Comparison of ENCODE assay signal across 12 mouse cellular contexts in genomic region chr13:56226175-56226954, GRCm38 (mm10). TPM values are rescaled to one million over a fixed set of nuclear protein-coding genes. Genes with fewer than 3 reads are reported as not detected.
DNase-seq lines count a peak whose midpoint lies in the region; ATAC-seq and TF ChIP-seq lines count a peak whose summit lies in the region.
"Had no signal": no experiment of that assay in that cellular context is flagged by ENCODE, and none has a peak within 500 bp of the region (broad histone marks: within the 10 kb centered on the region; RNA-seq: fewer than 3 reads in every experiment).

No protein-coding gene starts in this region.

- no peak overlapping the region for H3K4me3 ChIP-seq in forebrain, embryonic 14.5 days (ENCODE audit: low read depth, low read length)
- no peak overlapping the region for H3K4me3 ChIP-seq in forebrain, embryonic 15.5 days
- H3K4me3 ChIP-seq in gastrocnemius, adult 2 months, result no peak overlapping the region
- H3K4me3 ChIP-seq: embryonic facial prominence, embryonic 12.5 days; limb, embryonic 15.5 days had no signal

- WGBS in forebrain, embryonic 14.5 days, result 10% methylated on average over 10 of the region's 10 CpGs
- WGBS in forebrain, embryonic 15.5 days, result 14% methylated on average over 10 of the region's 10 CpGs

- H3K27ac ChIP-seq in forebrain, embryonic 14.5 days (ENCODE audit: low read depth, low read length), result peak overlapping the region; percentile 30; the same call in 1 of the 2 replicates
- no peak overlapping the region for H3K27ac ChIP-seq in forebrain, embryonic 15.5 days (replicated peaks)
- H3K27ac ChIP-seq in gastrocnemius, adult 2 months, result no peak overlapping the region
- H3K27ac ChIP-seq: embryonic facial prominence, embryonic 12.5 days; limb, embryonic 15.5 days had no signal

- no peak for ATAC-seq in forebrain, embryonic 14.5 days
- no peak for ATAC-seq in forebrain, embryonic 15.5 days (replicated peaks)

- intact Hi-C loops in left cerebral cortex, postnatal 14 days (cut with DNase I), result no loop called here
- intact Hi-C loops in gastrocnemius, adult 2 months (cut with DNase I), result no loop called here

- H3K36me3 ChIP-seq in forebrain, embryonic 14.5 days (ENCODE audit: control insufficient read depth, insufficient read depth, low read length), result no peaks in the 10 kb centered on the region
- H3K36me3 ChIP-seq in forebrain, embryonic 15.5 days, result no peaks in the 10 kb centered on the region
- H3K36me3 ChIP-seq: embryonic facial prominence, embryonic 12.5 days; limb, embryonic 15.5 days had no signal

- no peaks in the 10 kb centered on the region for H3K9me3 ChIP-seq in forebrain, embryonic 14.5 days (replicated peaks; ENCODE audit: control insufficient read depth, low read length)
- no peaks in the 10 kb centered on the region for H3K9me3 ChIP-seq in forebrain, embryonic 15.5 days
- H3K9me3 ChIP-seq: embryonic facial prominence, embryonic 12.5 days; limb, embryonic 15.5 days had no signal

- H3K9ac ChIP-seq in forebrain, embryonic 14.5 days (ENCODE audit: low read length), result no peak overlapping the region
- H3K9ac ChIP-seq in forebrain, embryonic 15.5 days (replicated peaks), result no peak overlapping the region
- H3K9ac ChIP-seq: embryonic facial prominence, embryonic 12.5 days; limb, embryonic 15.5 days had no signal

- TF ChIP-seq CTCF in gastrocnemius, adult 2 months (IDR thresholded peaks at IDR 0.05), result no peak

- peaks cover 12% of the 10 kb centered on the region for H3K27me3 ChIP-seq in forebrain, embryonic 14.5 days (replicated peaks; ENCODE audit: control insufficient read depth, insufficient read depth, low read length)
- H3K27me3 ChIP-seq in forebrain, embryonic 15.5 days, result peaks cover 11% of the 10 kb centered on the region; the same call in 1 of the 2 replicates

- H3K4me1 ChIP-seq in forebrain, embryonic 14.5 days (ENCODE audit: control insufficient read depth, insufficient read depth, low read length), result peaks cover 34% of the 10 kb centered on the region
- H3K4me1 ChIP-seq in forebrain, embryonic 15.5 days, result peaks cover 36% of the 10 kb centered on the region

- no peak overlapping the region for H3K4me2 ChIP-seq in forebrain, embryonic 14.5 days (ENCODE audit: low read length)
- no peak overlapping the region for H3K4me2 ChIP-seq in forebrain, embryonic 15.5 days (replicated peaks)
- H3K4me2 ChIP-seq: embryonic facial prominence, embryonic 12.5 days; limb, embryonic 15.5 days had no signal

- DNase-seq in forebrain, embryonic 14.5 days (ENCODE audit: low spot score), result peak; percentile 76
- peak; percentile 18 to 26 for DNase-seq in cerebellum, adult 18-20 months
- peak; percentile 59 to 71 for DNase-seq in frontal cortex, adult 2 months (ENCODE audit: extremely low spot score in 1 of 2, low spot score in 1 of 2)
- DNase-seq in left cerebral cortex, postnatal 14 days (ENCODE audit: low spot score in 2 of 2), result peak; percentile 68 to 69
- no peak for DNase-seq in thymus, adult 18-20 months
- no peak for DNase-seq in heart, adult 18-20 months
- DNase-seq in gastrocnemius, adult 2 months, result no peak
- DNase-seq: heart, postnatal 14 days had no signal

RNA-seq across cellular contexts. Expression of gene Neurog1, which starts 25.6 kb away (rescaled TPM):
- polyA plus RNA-seq in forebrain, embryonic 14.5 days (2014; fragmentation: Nextera tagmentation; extraction: Ambion mirVana), result 3.4 and 4.3 TPM in 2 replicates
- 3.1 and 6.7 TPM in 2 replicates for polyA plus RNA-seq in forebrain, embryonic 15.5 days (2015; fragmentation: Nextera tagmentation; extraction: Ambion mirVana)
- 0.13 and 0.24 TPM in 2 replicates for polyA plus RNA-seq in frontal cortex, adult 2 months (2012; rRNA removed)
- total RNA-seq in left cerebral cortex, postnatal 14 days (2021), result not detected
- total RNA-seq in heart, adult 18-20 months (2021), result not detected
- total RNA-seq in gastrocnemius, adult 2 months (2021), result not detected
- total RNA-seq: heart, postnatal 14 days had no signal
- polyA plus RNA-seq: limb, embryonic 15.5 days; stomach, embryonic 14.5 days had no signal

RNA-seq across cellular contexts. Expression of gene Tifab, which starts 47.7 kb away (rescaled TPM):
- 0.42 and 0.58 TPM in 2 replicates for polyA plus RNA-seq in forebrain, embryonic 14.5 days (2014; fragmentation: Nextera tagmentation; extraction: Ambion mirVana)
- 0.87 and 1.0 TPM in 2 replicates for polyA plus RNA-seq in forebrain, embryonic 15.5 days (2015; fragmentation: Nextera tagmentation; extraction: Ambion mirVana)
- 2.1 and 2.2 TPM in 2 replicates for polyA plus RNA-seq in frontal cortex, adult 2 months (2012; rRNA removed)
- 1 to 10 TPM; 1.5 to 1.8 TPM for total RNA-seq in left cerebral cortex, postnatal 14 days (2021)
- total RNA-seq in heart, adult 18-20 months (2021), result 1 to 10 TPM in 1 of 2 experiments, under 1 TPM in 1; 0.69 to 1.1 TPM
- under 1 TPM; 0.18 to 0.28 TPM for total RNA-seq in gastrocnemius, adult 2 months (2021)

Comparison
In these comparisons a context has a peak if more than half of its experiments do, and no peak if none do; other contexts are left out.
1. DNase-seq: peak in forebrain, embryonic 14.5 days (single experiment), cerebellum, adult 18-20 months (2 of 2), frontal cortex, adult 2 months (2 of 2) and left cerebral cortex, postnatal 14 days (2 of 2); none in thymus, adult 18-20 months (0 of 2), heart, adult 18-20 months (0 of 2) and gastrocnemius, adult 2 months (single experiment).